ENCODE assay signal across 7 mouse cellular contexts in the genomic region with DNA sequence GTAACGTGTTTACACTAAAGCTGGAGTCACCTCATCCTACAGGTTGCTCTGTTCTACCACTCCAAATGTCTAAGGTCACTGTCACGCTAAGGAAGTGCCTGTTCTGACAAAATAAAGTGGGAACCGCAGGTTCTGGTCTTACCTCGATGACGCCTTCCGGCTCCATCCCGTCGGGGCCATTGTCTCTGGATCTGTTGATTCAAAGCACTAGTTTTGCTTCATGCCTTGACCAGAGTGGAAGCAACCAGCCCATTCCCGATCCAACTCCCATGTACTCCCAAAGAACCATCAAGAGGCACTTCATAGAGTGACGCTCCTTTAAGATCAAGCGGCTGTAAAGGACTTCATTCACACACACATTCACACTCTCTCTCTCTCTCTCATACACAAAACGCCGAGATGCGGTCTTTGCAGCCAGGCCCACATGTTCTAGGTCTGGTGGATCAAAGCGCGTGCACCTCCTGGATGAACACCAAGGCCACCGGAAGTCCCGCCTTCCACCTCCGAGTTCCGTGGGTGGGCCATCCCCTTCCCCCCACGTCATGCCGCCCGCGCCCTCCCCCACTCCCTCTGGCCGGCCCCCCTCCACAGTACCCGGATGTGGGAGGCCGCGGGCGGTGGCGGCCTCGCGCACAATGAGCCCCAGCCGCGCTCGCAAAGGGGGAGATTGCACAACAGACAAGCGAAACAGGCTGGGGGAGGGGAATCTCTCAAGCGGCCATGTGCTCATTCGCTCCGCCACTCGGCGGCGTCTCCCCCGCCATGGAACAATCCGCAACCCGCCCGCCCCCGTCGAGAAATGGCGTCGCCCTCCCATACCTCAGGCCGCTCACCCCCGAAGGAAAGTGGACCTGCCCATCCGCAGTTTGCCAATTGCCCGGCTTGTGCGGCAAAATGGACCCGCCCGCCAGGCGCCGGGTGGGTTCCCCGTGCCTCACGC. TPM values are rescaled to one million over a fixed set of nuclear protein-coding genes. Genes with fewer than 3 reads are reported as not detected.
DNase-seq lines count a peak whose midpoint lies in the region; ATAC-seq lines count a peak whose summit lies in the region.

No protein-coding gene starts in this region.

- peaks cover 23% of the 10 kb centered on the region for H3K4me1 ChIP-seq in limb, embryonic 10.5 days
- peaks cover 33% of the 10 kb centered on the region for H3K4me1 ChIP-seq in midbrain, embryonic 13.5 days (replicated peaks)

- DNase-seq in adrenal gland, adult 8-10 months = peak; percentile 92
- DNase-seq in embryo, embryonic 9.5 days (ENCODE audit: extremely low spot score) = peak; percentile 94
- peak; percentile 91 for DNase-seq in kidney, adult 11 months
- DNase-seq in limb, embryonic 10.5 days (ENCODE audit: low spot score) = peak; percentile 97
- peak; percentile 85 for DNase-seq in spleen, adult 12 weeks (ENCODE audit: low spot score)

- WGBS in limb, embryonic 10.5 days = under 1% methylated on average over 61 of the region's 61 CpGs
- WGBS in midbrain, embryonic 13.5 days = 1% methylated on average over 52 of the region's 61 CpGs

- H3K9me3 ChIP-seq in limb, embryonic 10.5 days (replicated peaks) = no peaks in the 10 kb centered on the region
- no peaks in the 10 kb centered on the region for H3K9me3 ChIP-seq in midbrain, embryonic 13.5 days

- H3K27ac ChIP-seq in limb, embryonic 10.5 days = peak overlapping the region; percentile 99
- peak overlapping the region; percentile 98 for H3K27ac ChIP-seq in midbrain, embryonic 13.5 days

- H3K36me3 ChIP-seq in limb, embryonic 10.5 days = peaks cover 88% of the 10 kb centered on the region
- H3K36me3 ChIP-seq in midbrain, embryonic 13.5 days = peaks cover 74% of the 10 kb centered on the region

- peak overlapping the region; percentile 98 for H3K4me3 ChIP-seq in limb, embryonic 10.5 days
- peak overlapping the region; percentile 76 for H3K4me3 ChIP-seq in midbrain, embryonic 13.5 days (replicated peaks)

- ATAC-seq in granulocyte monocyte progenitor cell, adult 5-6 weeks (replicated peaks; ENCODE audit: poor library complexity, severe bottlenecking) = peak; percentile 61
- ATAC-seq in midbrain, embryonic 13.5 days = peak; percentile 69

- H3K4me2 ChIP-seq in midbrain, embryonic 13.5 days (replicated peaks) = peak overlapping the region; percentile 84

- no peaks in the 10 kb centered on the region for H3K27me3 ChIP-seq in limb, embryonic 10.5 days (ENCODE audit: low read depth, poor library complexity, severe bottlenecking)
- no peaks in the 10 kb centered on the region for H3K27me3 ChIP-seq in midbrain, embryonic 13.5 days

- H3K9ac ChIP-seq in midbrain, embryonic 13.5 days (replicated peaks) = peak overlapping the region; percentile 99

RNA-seq across cellular contexts. Expression of a gene that starts 1.2 kb away (rescaled TPM):
- 100 to 1,000 TPM; 500 to 614 (median 555) TPM for total RNA-seq in adrenal gland, adult 8-10 months (2022)
- total RNA-seq in granulocyte monocyte progenitor cell, adult 5-6 weeks (2014; fragmentation: Nextera tagmentation) = 969 and 995 TPM in 2 replicates
- total RNA-seq in granulocyte monocyte progenitor cell, adult 5-6 weeks (2017) = 1,214 and 1,335 TPM in 2 replicates
- 678 and 791 TPM in 2 replicates for polyA plus RNA-seq in limb, embryonic 10.5 days (2016; fragmentation: Nextera tagmentation; extraction: Ambion mirVana)
- polyA plus RNA-seq in midbrain, embryonic 13.5 days (2015; fragmentation: Nextera tagmentation; extraction: Ambion mirVana) = 581 and 595 TPM in 2 replicates

RNA-seq across cellular contexts. Expression of a gene that starts 5.1 kb away (rescaled TPM):
- total RNA-seq in adrenal gland, adult 8-10 months (2022) = 10 to 100 TPM; 17.9 to 43.8 (median 30.0) TPM
- 29.7 and 52.0 TPM in 2 replicates for total RNA-seq in granulocyte monocyte progenitor cell, adult 5-6 weeks (2014; fragmentation: Nextera tagmentation)
- 27.0 and 47.7 TPM in 2 replicates for total RNA-seq in granulocyte monocyte progenitor cell, adult 5-6 weeks (2017)
- polyA plus RNA-seq in limb, embryonic 10.5 days (2016; fragmentation: Nextera tagmentation; extraction: Ambion mirVana) = 3.5 and 3.6 TPM in 2 replicates
- polyA plus RNA-seq in midbrain, embryonic 13.5 days (2015; fragmentation: Nextera tagmentation; extraction: Ambion mirVana) = 6.1 and 7.3 TPM in 2 replicates

RNA-seq across cellular contexts. Expression of a gene that starts 8.6 kb away (rescaled TPM):
- 100 to 1,000 TPM; 107 to 123 (median 113) TPM for total RNA-seq in adrenal gland, adult 8-10 months (2022)
- 40.7 and 48.6 TPM in 2 replicates for total RNA-seq in granulocyte monocyte progenitor cell, adult 5-6 weeks (2014; fragmentation: Nextera tagmentation)
- 58.5 and 67.9 TPM in 2 replicates for total RNA-seq in granulocyte monocyte progenitor cell, adult 5-6 weeks (2017)
- polyA plus RNA-seq in limb, embryonic 10.5 days (2016; fragmentation: Nextera tagmentation; extraction: Ambion mirVana) = 66.8 and 74.2 TPM in 2 replicates
- 103 and 104 TPM in 2 replicates for polyA plus RNA-seq in midbrain, embryonic 13.5 days (2015; fragmentation: Nextera tagmentation; extraction: Ambion mirVana)

RNA-seq across cellular contexts. Expression of a gene that starts 10.8 kb away (rescaled TPM):
- total RNA-seq in adrenal gland, adult 8-10 months (2022) = 10 to 100 TPM; 72.5 to 92.1 (median 85.0) TPM
- total RNA-seq in granulocyte monocyte progenitor cell, adult 5-6 weeks (2014; fragmentation: Nextera tagmentation) = 99.4 and 106 TPM in 2 replicates
- total RNA-seq in granulocyte monocyte progenitor cell, adult 5-6 weeks (2017) = 95.6 and 98.9 TPM in 2 replicates
- 149 and 151 TPM in 2 replicates for polyA plus RNA-seq in limb, embryonic 10.5 days (2016; fragmentation: Nextera tagmentation; extraction: Ambion mirVana)
- polyA plus RNA-seq in midbrain, embryonic 13.5 days (2015; fragmentation: Nextera tagmentation; extraction: Ambion mirVana) = 101 and 103 TPM in 2 replicates

RNA-seq across cellular contexts. Expression of a gene that starts 14.5 kb away (rescaled TPM):
- total RNA-seq in adrenal gland, adult 8-10 months (2022) = 1 to 10 TPM; 2.5 to 7.3 (median 4.5) TPM
- 5.4 and 27.7 TPM in 2 replicates for total RNA-seq in granulocyte monocyte progenitor cell, adult 5-6 weeks (2014; fragmentation: Nextera tagmentation)
- 38.0 and 41.8 TPM in 2 replicates for total RNA-seq in granulocyte monocyte progenitor cell, adult 5-6 weeks (2017)
- polyA plus RNA-seq in limb, embryonic 10.5 days (2016; fragmentation: Nextera tagmentation; extraction: Ambion mirVana) = 0.20 and 0.45 TPM in 2 replicates
- polyA plus RNA-seq in midbrain, embryonic 13.5 days (2015; fragmentation: Nextera tagmentation; extraction: Ambion mirVana) = 0.36 TPM in 1 of 2 replicates, not detected in the other

Comparison
In these comparisons a context has a peak if more than half of its experiments do, and no peak if none do; other contexts are left out.
1. Peak in every context shown above with its lines: DNase-seq, ATAC-seq, H3K4me3 ChIP-seq and H3K27ac ChIP-seq.